In genomic region chr7:107688040-107688439, GRCm38 (mm10) we compare ENCODE assay signal across 12 mouse cellular contexts.
"Had no signal": no experiment of that assay in that cellular context is flagged by ENCODE, and none has a peak within 500 bp of the region (broad histone marks: within the 10 kb centered on the region; RNA-seq: fewer than 3 reads in every experiment).

No protein-coding gene starts in this region.

- H3K4me1 ChIP-seq: liver, embryonic 15.5 days; midbrain, embryonic 12.5 days had no signal

- H3K27me3 ChIP-seq: liver, embryonic 15.5 days had no signal

- H3K4me3 ChIP-seq: liver, embryonic 15.5 days; megakaryocyte, embryonic 14.5 days; midbrain, embryonic 12.5 days; neural tube, embryonic 13.5 days had no signal

- H3K9me3 ChIP-seq: liver, embryonic 15.5 days; megakaryocyte, embryonic 14.5 days; midbrain, embryonic 12.5 days; neural tube, embryonic 13.5 days had no signal

- H3K27ac ChIP-seq: kidney, postnatal 0 days; liver, embryonic 15.5 days; midbrain, embryonic 12.5 days; neural tube, embryonic 13.5 days had no signal

- H3K36me3 ChIP-seq: liver, embryonic 15.5 days; midbrain, embryonic 12.5 days; neural tube, embryonic 13.5 days had no signal

- DNase-seq: kidney, adult 9 months; kidney, postnatal 36 days; left cerebral cortex, postnatal 4 days; lung, adult 2 months; lung, postnatal 36 days; retina, postnatal 1 day; right cerebral cortex, postnatal 4 days had no signal
